Mouse (Mus musculus): Measurements from ENCODE around the gene Eif3j1.
"Not testable (repeated sequence)": the region's sequence is repeated elsewhere in the genome, so short reads cannot be mapped to it uniquely, and the experiment has no call there.

Gene Eif3j1

DNA sequence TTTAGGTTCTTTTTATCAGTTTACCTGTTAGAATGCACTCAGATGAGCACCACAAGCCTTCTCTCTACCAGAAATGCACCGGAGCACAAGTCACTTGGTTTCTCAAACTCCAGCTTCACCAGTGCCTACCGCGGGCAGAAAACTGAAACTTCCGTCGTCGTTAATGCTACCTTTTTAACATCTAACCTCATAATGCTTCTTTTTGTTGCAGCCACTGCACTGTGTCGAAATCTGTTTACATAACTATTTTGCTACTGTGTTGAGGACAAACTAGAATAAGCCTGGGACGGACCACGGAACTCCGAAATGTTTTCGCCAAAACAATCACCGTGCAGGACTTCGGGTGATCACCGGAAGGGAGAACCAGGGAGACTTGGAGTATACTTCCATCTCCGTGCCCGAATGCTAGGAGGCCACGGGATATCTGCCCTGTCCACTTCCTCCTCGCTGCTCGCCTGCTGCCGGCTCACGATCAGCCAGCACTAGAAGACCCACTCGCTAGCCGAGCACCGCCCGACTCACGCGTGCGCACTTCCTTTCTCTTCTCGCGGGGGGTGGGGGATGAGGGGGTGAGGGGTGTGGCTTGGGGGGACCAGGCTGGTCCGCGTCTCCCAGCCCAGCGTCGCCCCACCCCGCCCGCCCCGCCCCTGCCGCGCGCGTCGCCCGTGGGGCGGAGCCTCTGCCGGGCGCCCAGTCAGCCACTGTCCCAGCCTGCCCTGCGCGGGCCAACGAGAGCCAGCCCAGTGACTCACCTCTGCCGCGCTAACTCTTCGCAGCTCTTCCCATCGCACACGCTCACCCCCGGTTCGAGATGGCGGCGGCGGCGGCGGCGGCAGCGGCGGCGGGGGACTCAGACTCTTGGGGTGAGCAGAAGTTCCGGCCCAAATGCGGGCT, at the start of gene Eif3j1:
Eif3j1 (plus strand) TSS at position 685 of the 894 bp plus-strand sequence.
- DNase-seq = peak; percentile 91

GRCm38 (mm10) chr2:121995738-121996137, 32.6 kb upstream of the Eif3j1 start:
- DNase-seq = no peak

DNA sequence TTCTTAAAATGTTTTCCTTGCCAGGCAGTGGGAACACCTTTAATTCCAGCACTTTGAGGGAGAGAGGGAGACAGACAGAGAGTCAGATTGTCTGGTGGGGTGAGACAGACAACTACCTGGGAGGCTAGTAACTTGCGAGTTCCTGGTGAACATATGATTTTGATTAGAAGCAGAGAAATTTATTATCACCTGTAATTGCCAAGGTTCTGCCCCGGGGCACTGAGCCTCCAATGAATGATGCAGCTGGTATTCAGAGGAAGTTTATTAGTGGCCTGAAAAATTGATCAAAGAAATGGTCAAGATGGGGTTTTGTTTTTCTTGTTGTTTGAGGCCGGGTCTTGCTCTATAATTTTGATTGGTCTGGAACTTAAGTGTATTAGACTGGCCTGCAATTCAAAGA, 19.5 kb upstream of the Eif3j1 start:
- no peak for DNase-seq

- DNase-seq = no peak
Measured at GRCm38 (mm10) chr2:122011441-122011840, 16.9 kb upstream of the Eif3j1 start.

- DNase-seq = no peak
Measured at GRCm38 (mm10) chr2:122018705-122019104, 9.6 kb upstream of the Eif3j1 start.

DNA sequence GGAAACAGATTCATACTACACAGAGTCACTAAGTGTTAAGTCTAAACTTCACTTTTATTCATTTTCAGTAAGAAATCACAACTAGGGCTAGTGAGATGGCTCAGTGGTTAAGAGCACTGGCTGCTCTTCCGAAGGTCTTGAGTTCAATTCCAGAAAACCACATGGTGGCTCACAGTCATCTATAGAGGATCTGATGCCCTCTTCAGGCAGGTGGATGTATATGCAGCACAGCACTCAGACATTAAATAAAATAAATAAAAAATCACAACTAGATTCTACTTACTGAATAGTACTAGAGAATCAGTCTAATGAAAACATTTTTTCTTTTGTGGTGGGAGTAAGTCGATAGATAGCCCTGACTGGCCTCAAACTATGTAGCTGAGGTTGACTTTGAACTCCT, 6.1 kb upstream of the Eif3j1 start:
- DNase-seq = no peak

DNA sequence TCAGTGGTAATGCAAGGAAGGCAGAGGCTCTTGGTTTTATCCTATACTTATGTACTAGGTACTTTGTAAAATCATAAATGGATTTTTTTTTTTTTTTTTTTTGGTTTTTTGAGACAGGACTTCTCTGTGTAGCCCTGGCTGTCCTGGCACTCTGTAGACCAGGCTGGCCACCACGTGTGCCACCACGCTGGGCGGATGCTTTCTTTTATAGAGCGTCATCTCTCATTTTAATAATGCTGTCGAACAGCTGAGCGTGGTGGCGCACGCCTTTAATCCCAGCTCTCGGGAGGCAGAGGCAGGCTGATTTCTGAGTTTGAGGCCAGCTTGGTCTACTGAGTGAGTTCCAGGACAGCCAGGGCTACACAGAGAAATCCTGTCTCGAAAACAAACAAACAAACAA, 1.3 kb upstream of the Eif3j1 start:
- peak; percentile 30 for DNase-seq

GRCm38 (mm10) chr2:122028756-122029700, 682 bp downstream of the Eif3j1 start:
- no peak for DNase-seq

DNA sequence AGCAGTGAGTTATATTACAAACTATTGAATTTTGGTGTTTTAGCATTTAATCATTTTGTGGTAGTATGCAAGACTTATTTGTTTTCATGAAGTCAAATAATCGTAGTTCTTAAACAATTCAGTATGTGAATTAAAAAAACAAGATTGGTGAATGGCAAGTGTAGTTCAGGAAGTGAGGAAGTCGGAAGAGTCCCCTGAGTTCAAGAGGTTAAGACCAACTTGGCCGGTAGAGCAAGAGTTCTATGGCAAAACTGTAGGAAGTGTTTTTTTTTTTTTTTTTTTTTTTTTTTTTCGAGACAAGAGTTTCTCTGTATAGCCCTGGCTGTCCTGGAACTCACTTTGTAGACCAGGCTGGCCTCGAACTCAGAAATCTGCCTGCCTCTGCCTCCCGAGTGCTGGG, 3.6 kb downstream of the Eif3j1 start:
- DNase-seq = no peak

DNA sequence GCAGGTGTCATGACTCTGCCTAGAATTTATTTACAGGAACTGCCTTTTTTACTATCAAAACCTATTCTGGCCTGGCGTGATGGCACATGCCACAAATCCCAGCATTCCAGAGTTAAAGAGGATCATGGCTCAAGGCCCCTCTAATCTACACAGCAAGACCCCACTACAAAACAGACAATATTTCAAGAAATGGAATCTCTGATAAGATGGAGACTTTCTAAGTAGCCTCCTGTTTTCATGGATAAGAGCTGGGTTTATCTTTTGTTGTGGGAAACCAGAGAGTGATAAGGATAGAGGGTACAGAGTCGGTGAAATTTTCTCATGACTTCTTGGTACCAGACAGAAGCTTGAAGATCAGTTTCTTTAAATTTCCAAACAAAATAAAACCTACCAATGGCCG, 7.7 kb downstream of the Eif3j1 start:
- no peak for DNase-seq

DNA sequence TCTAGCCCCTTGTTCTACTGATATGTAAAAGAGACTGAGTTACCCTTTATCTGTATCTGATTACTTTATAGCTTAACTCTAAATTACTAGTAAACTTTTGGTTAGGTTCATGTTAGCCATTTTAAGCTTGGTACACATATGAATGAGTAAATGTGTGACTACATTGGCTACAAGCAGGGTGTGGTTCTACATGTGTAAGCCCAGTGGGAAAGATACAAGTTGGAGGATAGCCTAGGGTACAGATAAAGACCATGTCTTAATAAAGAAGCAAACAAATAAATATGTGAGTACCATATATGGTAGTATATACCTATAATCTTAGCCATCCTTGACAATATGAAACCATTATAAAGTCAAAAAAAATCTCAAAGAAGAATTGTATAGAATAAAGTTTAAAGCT, 15.6 kb downstream of the Eif3j1 start:
- DNase-seq = no peak

GRCm38 (mm10) chr2:122059365-122060115, 31.2 kb downstream of the Eif3j1 start:
- peak; percentile 55 for DNase-seq

- no peak for DNase-seq
Measured at GRCm38 (mm10) chr2:122065200-122065969, 37.0 kb downstream of the Eif3j1 start.

DNA sequence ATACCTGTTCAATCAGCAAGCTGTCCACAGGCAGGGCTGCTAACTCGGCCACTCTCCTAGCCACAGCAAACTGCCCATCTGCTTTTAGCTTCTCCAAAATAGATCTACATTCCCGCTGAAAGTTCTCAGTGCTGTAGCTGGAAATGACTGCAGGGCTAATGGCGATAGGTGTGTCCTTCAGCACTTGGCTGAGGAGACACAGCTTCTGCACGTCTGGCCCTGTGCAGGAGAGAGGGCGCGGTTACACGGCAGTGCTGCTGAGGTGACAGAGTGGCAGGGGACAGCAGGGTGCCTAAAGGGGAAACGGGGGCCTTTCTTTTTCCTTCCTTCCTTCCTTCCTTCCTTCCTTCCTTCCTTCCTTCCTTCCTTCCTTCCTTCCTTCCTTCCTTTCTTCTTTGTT, 37.9 kb downstream of the Eif3j1 start:
- DNase-seq = no peak

- no peak for DNase-seq
Measured at GRCm38 (mm10) chr2:122069144-122069912, 41.0 kb downstream of the Eif3j1 start.

GRCm38 (mm10) chr2:122069922-122070321, 41.6 kb downstream of the Eif3j1 start:
- no peak for DNase-seq

DNA sequence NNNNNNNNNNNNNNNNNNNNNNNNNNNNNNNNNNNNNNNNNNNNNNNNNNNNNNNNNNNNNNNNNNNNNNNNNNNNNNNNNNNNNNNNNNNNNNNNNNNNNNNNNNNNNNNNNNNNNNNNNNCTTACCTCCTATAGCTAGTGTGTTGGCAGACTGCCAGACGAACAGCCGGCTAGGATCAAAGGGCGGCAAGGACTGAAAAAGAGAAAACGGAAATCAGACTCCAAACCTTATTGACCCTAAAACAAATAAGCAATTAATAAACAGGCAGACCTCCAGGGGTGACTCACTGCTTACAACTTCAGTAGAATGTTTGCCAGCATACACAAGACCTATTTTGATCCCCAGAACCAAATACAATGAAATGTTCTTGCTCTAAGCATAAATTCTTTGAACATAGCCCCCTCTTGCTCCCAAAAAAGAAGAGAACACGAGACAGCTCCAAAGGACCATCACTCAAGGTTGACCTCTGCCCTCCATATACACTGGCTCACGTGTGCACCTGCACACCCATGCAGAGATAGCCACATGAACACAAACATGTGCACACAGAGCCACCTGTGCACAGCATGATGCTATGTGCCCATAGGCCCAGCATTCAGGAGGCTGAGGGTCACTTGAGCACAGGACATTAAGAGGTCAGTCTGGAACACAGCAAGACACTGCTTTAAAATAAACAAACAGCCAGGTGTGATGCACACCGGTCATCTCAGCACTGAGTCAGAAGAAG, 53.5 kb downstream of the Eif3j1 start:
- no peak for DNase-seq

GRCm38 (mm10) chr2:122086446-122086845, 58.1 kb downstream of the Eif3j1 start:
- no peak for DNase-seq

DNA sequence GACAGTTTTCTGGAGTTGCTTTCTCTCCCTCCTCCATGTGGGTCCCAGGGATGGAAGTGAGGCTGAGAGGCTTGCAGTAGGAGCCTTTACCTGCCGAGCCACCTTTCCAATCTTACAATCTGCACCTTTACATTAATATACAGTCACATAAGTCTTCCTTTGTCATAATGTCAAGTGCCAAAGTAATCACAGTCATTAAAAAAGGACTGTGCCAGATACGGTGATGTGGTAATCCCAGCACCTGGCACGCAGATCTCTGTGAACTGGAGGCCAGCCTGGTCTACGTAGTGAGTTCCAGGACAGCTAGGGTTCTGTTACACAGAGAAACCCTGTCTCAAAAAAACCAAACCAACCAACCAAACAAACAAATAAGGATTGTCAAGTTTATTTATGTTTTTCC, 65.5 kb downstream of the Eif3j1 start:
- DNase-seq = no peak

DNA sequence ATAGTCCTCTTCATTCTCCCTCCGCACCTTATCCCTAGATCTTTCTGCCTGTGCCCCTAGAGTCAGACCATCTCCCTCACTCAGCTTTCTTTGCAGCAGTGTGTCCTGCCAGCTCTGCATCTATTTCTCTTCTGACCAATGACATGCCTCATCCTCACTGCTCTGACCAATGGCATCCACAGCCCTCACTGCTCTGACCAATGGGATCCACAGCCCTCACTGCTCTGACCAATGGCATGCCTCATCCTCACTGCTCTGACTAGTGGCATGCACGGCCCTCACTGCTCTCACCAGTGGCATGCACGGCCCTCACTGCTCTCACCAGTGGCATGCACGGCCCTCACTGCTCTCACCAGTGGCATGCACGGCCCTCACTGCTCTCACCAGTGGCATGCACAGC, 69.3 kb downstream of the Eif3j1 start:
- not testable (repeated sequence) for DNase-seq

GRCm38 (mm10) chr2:122102070-122102469, 73.7 kb downstream of the Eif3j1 start:
- DNase-seq = no peak
